21 mouse cellular contexts compared by ENCODE assay signal in the genomic region with DNA sequence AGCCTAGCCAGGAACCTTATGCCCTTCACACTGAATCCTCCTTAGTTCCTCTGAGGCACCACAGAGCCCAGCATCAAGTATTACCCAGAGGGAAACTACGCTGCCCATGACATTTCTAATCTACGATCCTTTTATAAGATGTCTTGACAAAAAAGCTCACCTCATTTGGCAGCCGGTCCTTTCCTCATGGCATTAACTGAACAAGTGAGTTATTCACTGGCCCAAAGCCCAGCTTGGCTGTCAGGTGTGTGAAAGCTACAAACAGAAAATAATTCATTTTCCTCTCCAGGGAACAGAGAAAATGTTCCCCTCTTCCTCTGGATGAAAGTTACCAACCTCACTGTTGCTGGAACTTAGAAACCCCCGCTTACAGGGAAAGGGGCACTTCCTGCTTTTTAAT.
"Had no signal": no experiment of that assay in that cellular context is flagged by ENCODE, and none has a peak within 500 bp of the region (broad histone marks: within the 10 kb centered on the region; RNA-seq: fewer than 3 reads in every experiment).

No protein-coding gene starts in this region.

- H3K4me1 ChIP-seq: liver, embryonic 12.5 days; liver, embryonic 15.5 days; lung, embryonic 15.5 days; midbrain, embryonic 10.5 days; neural tube, embryonic 12.5 days; stomach, embryonic 15.5 days had no signal

- H3K4me2 ChIP-seq: limb, embryonic 13.5 days; liver, embryonic 12.5 days; liver, embryonic 15.5 days; lung, embryonic 15.5 days; neural tube, embryonic 12.5 days; stomach, embryonic 15.5 days had no signal

- DNase-seq: kidney, adult 9 months; layer of hippocampus, adult 9-11 months; liver; lung, adult 18-20 months; lung, postnatal 10 days; midbrain, embryonic 14.5 days; retina, postnatal 1 day; right cerebral cortex, postnatal 25 days; spleen, adult 18-20 months; thymus, postnatal 25 days had no signal

- H3K4me3 ChIP-seq: layer of hippocampus, adult 2 months; limb, embryonic 10.5 days; limb, embryonic 13.5 days; liver, embryonic 12.5 days; liver, embryonic 15.5 days; lung, embryonic 15.5 days; megakaryocyte, embryonic 14.5 days; midbrain, embryonic 10.5 days; neural tube, embryonic 12.5 days; stomach, embryonic 15.5 days had no signal

- H3K9me3 ChIP-seq: limb, embryonic 10.5 days; limb, embryonic 13.5 days; liver, embryonic 12.5 days; liver, embryonic 15.5 days; lung, embryonic 15.5 days; midbrain, embryonic 10.5 days; neural tube, embryonic 12.5 days; stomach, embryonic 15.5 days had no signal

- H3K36me3 ChIP-seq: limb, embryonic 10.5 days; limb, embryonic 13.5 days; liver, embryonic 12.5 days; liver, embryonic 15.5 days; lung, embryonic 15.5 days; midbrain, embryonic 10.5 days; neural tube, embryonic 12.5 days; stomach, embryonic 15.5 days had no signal

- H3K9ac ChIP-seq: limb, embryonic 13.5 days; liver, embryonic 12.5 days; liver, embryonic 15.5 days; lung, embryonic 15.5 days; neural tube, embryonic 12.5 days; stomach, embryonic 15.5 days had no signal

- ATAC-seq: liver, embryonic 12.5 days had no signal

- H3K27ac ChIP-seq: kidney, postnatal 0 days; layer of hippocampus, adult 2 months; limb, embryonic 10.5 days; limb, embryonic 13.5 days; liver, embryonic 12.5 days; liver, embryonic 15.5 days; lung, embryonic 15.5 days; midbrain, embryonic 10.5 days; neural tube, embryonic 12.5 days; stomach, embryonic 15.5 days had no signal

- H3K27me3 ChIP-seq: limb, embryonic 13.5 days; liver, embryonic 12.5 days; liver, embryonic 15.5 days; lung, embryonic 15.5 days; megakaryocyte, embryonic 14.5 days; neural tube, embryonic 12.5 days; stomach, embryonic 15.5 days had no signal
